Comparison of ENCODE assay signal across 16 mouse cellular contexts in the genomic region with DNA sequence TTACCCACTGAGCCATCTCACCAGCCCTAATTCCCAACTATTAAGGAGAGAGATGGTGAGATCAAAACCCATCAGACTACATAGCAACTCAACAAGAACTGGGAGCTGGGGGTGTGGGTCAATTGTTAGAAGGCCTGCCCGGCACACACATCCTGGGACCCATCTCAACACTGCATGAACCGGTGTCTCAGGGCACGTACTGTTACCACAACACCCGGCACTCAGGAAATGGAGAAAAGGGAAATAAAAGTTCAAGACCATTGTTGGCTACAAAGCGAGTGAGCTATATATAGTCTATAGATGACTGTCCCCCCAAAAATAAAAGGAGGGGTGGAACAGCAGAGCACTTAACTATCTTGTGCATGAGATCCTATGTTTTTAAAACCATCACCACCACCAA. TPM values are rescaled to one million over a fixed set of nuclear protein-coding genes. Genes with fewer than 3 reads are reported as not detected.
DNase-seq lines count a peak whose midpoint lies in the region; ATAC-seq and TF ChIP-seq lines count a peak whose summit lies in the region.
"Had no signal": no experiment of that assay in that cellular context is flagged by ENCODE, and none has a peak within 500 bp of the region (broad histone marks: within the 10 kb centered on the region; RNA-seq: fewer than 3 reads in every experiment).

No protein-coding gene starts in this region.

- no peaks in the 10 kb centered on the region for H3K9me3 ChIP-seq in heart, embryonic 10.5 days
- H3K9me3 ChIP-seq: embryonic facial prominence, embryonic 12.5 days; forebrain, embryonic 15.5 days had no signal

- no peak overlapping the region for H3K4me3 ChIP-seq in liver, adult 2 months (ENCODE audit: insufficient read depth, low read depth, low read length)
- H3K4me3 ChIP-seq in heart, embryonic 10.5 days = no peak overlapping the region
- H3K4me3 ChIP-seq: embryonic facial prominence, embryonic 12.5 days; forebrain, embryonic 15.5 days; heart, embryonic 12.5 days; hindbrain, embryonic 10.5 days had no signal

- H3K9ac ChIP-seq in liver, adult 2 months (ENCODE audit: low read depth, low read length) = no peak overlapping the region
- H3K9ac ChIP-seq: embryonic facial prominence, embryonic 12.5 days; forebrain, embryonic 15.5 days; heart, embryonic 12.5 days; hindbrain, embryonic 14.5 days had no signal

- no peaks in the 10 kb centered on the region for H3K27me3 ChIP-seq in liver, adult 2 months (ENCODE audit: control insufficient read depth, insufficient read depth, low read length)
- no peaks in the 10 kb centered on the region for H3K27me3 ChIP-seq in heart, embryonic 10.5 days (ENCODE audit: insufficient read depth, poor library complexity, severe bottlenecking)
- H3K27me3 ChIP-seq: embryonic facial prominence, embryonic 12.5 days; forebrain, embryonic 15.5 days; heart, embryonic 12.5 days; Patski had no signal

- peak; percentile 67 for ATAC-seq in common myeloid progenitor, adult 5-6 weeks (replicated peaks; ENCODE audit: low read depth, poor library complexity, severe bottlenecking)
- ATAC-seq in megakaryocyte progenitor cell, adult 5-6 weeks (replicated peaks; ENCODE audit: poor library complexity) = peak; percentile 68
- ATAC-seq: activated CD4-positive, CD25-positive, alpha-beta regulatory T cell, adult 4 months; forebrain, embryonic 15.5 days; Patski had no signal

- DNase-seq in liver, adult 2 months (ENCODE audit: extremely low read depth, low read depth, low spot score) = no peak
- DNase-seq in liver = no peak
- DNase-seq in heart, embryonic 10.5 days (ENCODE audit: low spot score) = no peak
- no peak for DNase-seq in lung, postnatal 10 days
- DNase-seq: adrenal gland, postnatal 14 days; gastrocnemius, postnatal 36 days; heart, adult 18-20 months had no signal

- peaks cover 38% of the 10 kb centered on the region for H3K79me2 ChIP-seq in liver, adult 2 months (ENCODE audit: control insufficient read depth, insufficient read depth, low read length)

- 0 out of 2 replicates have a peak overlapping the region, but pooled peaks have one; percentile 11 for H3K27ac ChIP-seq in liver, adult 2 months (replicated peaks; ENCODE audit: insufficient read depth, low read depth, low read length)
- H3K27ac ChIP-seq in heart, embryonic 10.5 days = no peak overlapping the region
- H3K27ac ChIP-seq: embryonic facial prominence, embryonic 12.5 days; forebrain, embryonic 15.5 days; hindbrain, embryonic 10.5 days; hindbrain, embryonic 14.5 days had no signal

- 74% methylated on average over 5 of the region's 5 CpGs for WGBS in liver, adult 2 months
- WGBS in heart, embryonic 10.5 days = 96% methylated on average over 5 of the region's 5 CpGs

- peaks cover 23% of the 10 kb centered on the region for H3K4me1 ChIP-seq in liver, adult 2 months (ENCODE audit: control insufficient read depth, insufficient read depth, low read length)
- H3K4me1 ChIP-seq in heart, embryonic 10.5 days = peaks cover 37% of the 10 kb centered on the region

- no peak for TF ChIP-seq CTCF in liver, adult 2 months (IDR thresholded peaks at IDR 0.05; ENCODE audit: low read depth, low read length)

- TF ChIP-seq POLR2A in liver, adult 2 months (IDR thresholded peaks at IDR 0.05; ENCODE audit: extremely low read depth, insufficient read depth, low read length) = no peak

- peaks cover 20% of the 10 kb centered on the region; the same call in 1 of the 2 replicates for H3K36me3 ChIP-seq in liver, adult 2 months (ENCODE audit: control insufficient read depth, insufficient read depth, low read length)
- H3K36me3 ChIP-seq in heart, embryonic 10.5 days = peaks cover 88% of the 10 kb centered on the region

RNA-seq across cellular contexts. Expression of a gene that starts 30.8 kb away (rescaled TPM):
- total RNA-seq in liver, adult 2 months (2014; rRNA removed) = 4.0 and 9.0 TPM in 2 replicates
- polyA plus RNA-seq in liver, adult 2 months (2012; rRNA removed) = 14.5 and 17.8 TPM in 2 replicates
- 17.5 and 17.9 TPM in 2 replicates for total RNA-seq in common myeloid progenitor, adult 5-6 weeks (2017)
- 27.3 and 30.2 TPM in 2 replicates for total RNA-seq in megakaryocyte progenitor cell, adult 5-6 weeks (2015)
- 10.9 and 14.5 TPM in 2 replicates for total RNA-seq in megakaryocyte progenitor cell, adult 5-6 weeks (2017)
- polyA plus RNA-seq in heart, embryonic 10.5 days (2016; fragmentation: Nextera tagmentation; extraction: Ambion mirVana) = 22.2 and 24.8 TPM in 2 replicates
